34 mouse cellular contexts compared by ENCODE assay signal in the genomic region with DNA sequence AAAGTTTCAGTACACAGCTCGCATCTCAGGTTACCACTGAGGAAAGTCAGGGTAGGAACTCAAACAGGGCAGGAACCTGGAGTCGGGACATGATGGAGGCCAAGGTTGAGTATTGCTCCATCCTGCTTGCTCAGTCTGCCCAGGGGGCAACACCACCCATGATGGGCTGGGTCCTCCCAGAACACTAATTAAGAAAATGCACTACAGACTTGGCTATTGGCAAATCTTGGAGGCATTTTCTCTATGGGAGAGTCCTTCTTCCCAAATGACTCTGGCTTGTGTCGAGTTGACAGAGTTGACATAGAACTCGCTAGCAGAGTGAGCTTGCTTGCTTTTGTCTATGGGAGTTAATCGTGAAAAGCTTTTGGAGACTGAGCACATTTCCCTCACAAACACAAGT.
"Had no signal": no experiment of that assay in that cellular context is flagged by ENCODE, and none has a peak within 500 bp of the region (broad histone marks: within the 10 kb centered on the region; RNA-seq: fewer than 3 reads in every experiment).

No protein-coding gene starts in this region.

- H3K9me3 ChIP-seq: heart, embryonic 12.5 days; heart, embryonic 13.5 days; heart, embryonic 15.5 days; hindbrain, embryonic 10.5 days; hindbrain, embryonic 12.5 days; hindbrain, embryonic 13.5 days; hindbrain, embryonic 15.5 days; intestine, embryonic 15.5 days; kidney, embryonic 15.5 days had no signal

- H3K4me1 ChIP-seq: hindbrain, embryonic 15.5 days had no signal

- H3K9ac ChIP-seq: heart, embryonic 12.5 days; heart, embryonic 13.5 days; heart, embryonic 15.5 days; hindbrain, embryonic 12.5 days; hindbrain, embryonic 13.5 days; hindbrain, embryonic 14.5 days; hindbrain, embryonic 15.5 days; intestine, embryonic 15.5 days; kidney, embryonic 15.5 days had no signal

- H3K4me2 ChIP-seq: heart, embryonic 11.5 days; heart, embryonic 12.5 days; heart, embryonic 13.5 days; heart, embryonic 15.5 days; hindbrain, embryonic 12.5 days; hindbrain, embryonic 13.5 days; hindbrain, embryonic 14.5 days; hindbrain, embryonic 15.5 days; intestine, embryonic 15.5 days; kidney, embryonic 15.5 days had no signal

- ATAC-seq: hindbrain, embryonic 16.5 days; hindbrain, postnatal 0 days; inflammation-experienced regulatory T-cells, adult 6 months; intestine, embryonic 15.5 days; intestine, embryonic 16.5 days; intestine, postnatal 0 days had no signal

- DNase-seq: heart, postnatal 10 days; heart, postnatal 14 days; heart, postnatal 36 days; heart, postnatal 4 days; kidney, adult 11 months; kidney, adult 18-20 months; kidney, adult 2 months; kidney, adult 8-10 months; kidney, adult 9 months; kidney, postnatal 10 days; kidney, postnatal 14 days; kidney, postnatal 25 days; kidney, postnatal 36 days; kidney, postnatal 4 days; layer of hippocampus, adult 9-11 months; layer of hippocampus, postnatal 36 days had no signal

- H3K4me3 ChIP-seq: heart, embryonic 12.5 days; heart, embryonic 13.5 days; heart, embryonic 15.5 days; hindbrain, embryonic 10.5 days; hindbrain, embryonic 12.5 days; hindbrain, embryonic 13.5 days; hindbrain, embryonic 15.5 days; intestine, embryonic 15.5 days; kidney, embryonic 15.5 days; layer of hippocampus, adult 2 months had no signal

- H3K36me3 ChIP-seq: heart, embryonic 12.5 days; heart, embryonic 13.5 days; heart, embryonic 15.5 days; hindbrain, embryonic 10.5 days; hindbrain, embryonic 12.5 days; hindbrain, embryonic 13.5 days; hindbrain, embryonic 15.5 days; intestine, embryonic 15.5 days; kidney, embryonic 15.5 days had no signal

- H3K27ac ChIP-seq: heart, embryonic 13.5 days; heart, embryonic 15.5 days; hindbrain, embryonic 10.5 days; hindbrain, embryonic 12.5 days; hindbrain, embryonic 13.5 days; hindbrain, embryonic 14.5 days; hindbrain, embryonic 15.5 days; hindbrain, postnatal 0 days; intestine, embryonic 15.5 days; kidney, embryonic 15.5 days; kidney, postnatal 0 days; layer of hippocampus, adult 2 months had no signal
